23 mouse cellular contexts compared by ENCODE assay signal in the genomic region with DNA sequence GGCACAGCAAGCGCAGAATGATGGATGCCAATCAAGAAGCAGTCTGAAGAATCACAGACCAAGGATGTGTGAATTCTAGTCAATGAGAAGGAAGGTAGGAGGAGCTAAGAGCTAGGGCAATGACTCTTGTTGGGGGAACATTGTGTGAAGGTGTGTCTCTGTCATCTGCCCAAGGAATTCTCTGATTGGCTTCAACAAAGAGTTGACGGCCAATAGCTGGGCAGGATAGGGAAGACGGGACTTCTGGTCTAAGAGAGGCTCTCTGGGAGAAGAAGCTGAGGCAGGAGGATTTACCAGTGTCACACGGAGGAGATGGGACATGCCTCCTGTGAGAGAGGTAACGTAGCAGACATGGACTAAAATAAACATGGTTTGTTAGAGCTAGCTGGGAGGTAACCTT.
A peak's percentile ranks its signal among the peaks of the same experiment; 100 is the strongest.
DNase-seq lines count a peak whose midpoint lies in the region; ATAC-seq and TF ChIP-seq lines count a peak whose summit lies in the region.
"Had no signal": no experiment of that assay in that cellular context is flagged by ENCODE, and none has a peak within 500 bp of the region (broad histone marks: within the 10 kb centered on the region; RNA-seq: fewer than 3 reads in every experiment).

No protein-coding gene starts in this region.

- no peaks in the 10 kb centered on the region for H3K27me3 ChIP-seq in stomach, embryonic 15.5 days (replicated peaks)
- H3K27me3 ChIP-seq in stomach, postnatal 0 days (ENCODE audit: control insufficient read depth, insufficient read depth, low read length), result no peaks in the 10 kb centered on the region
- H3K27me3 ChIP-seq: embryonic facial prominence, embryonic 12.5 days; forebrain, embryonic 13.5 days; forebrain, embryonic 15.5 days; Patski had no signal

- intact Hi-C loops in left cerebral cortex, postnatal 25 days (cut with DNase I), result no loop called here

- peaks cover 17% of the 10 kb centered on the region; the same call in 1 of the 2 replicates for H3K4me1 ChIP-seq in stomach, embryonic 15.5 days
- peaks cover 5% of the 10 kb centered on the region; the same call in 1 of the 2 replicates for H3K4me1 ChIP-seq in stomach, postnatal 0 days (replicated peaks; ENCODE audit: control insufficient read depth, insufficient read depth)
- H3K4me1 ChIP-seq: forebrain, embryonic 15.5 days had no signal

- TF ChIP-seq EP300 in stomach, postnatal 0 days (optimal IDR thresholded peaks at IDR 0.05), result no peak

- H3K9ac ChIP-seq in stomach, embryonic 15.5 days, result no peak overlapping the region
- H3K9ac ChIP-seq in stomach, postnatal 0 days (ENCODE audit: low read length), result no peak overlapping the region
- H3K9ac ChIP-seq: embryonic facial prominence, embryonic 12.5 days; forebrain, embryonic 13.5 days; forebrain, embryonic 15.5 days; forebrain, postnatal 0 days had no signal

- no peak overlapping the region for H3K4me2 ChIP-seq in stomach, embryonic 15.5 days
- no peak overlapping the region for H3K4me2 ChIP-seq in stomach, postnatal 0 days (replicated peaks; ENCODE audit: low read depth)
- H3K4me2 ChIP-seq: embryonic facial prominence, embryonic 12.5 days; forebrain, embryonic 13.5 days; forebrain, embryonic 15.5 days had no signal

- no peak for TF ChIP-seq CTCF in stomach, postnatal 0 days (IDR thresholded peaks at IDR 0.05; ENCODE audit: low read depth)

- ATAC-seq in stomach, embryonic 15.5 days (ENCODE audit: insufficient read depth, low FRiP score, low read depth), result no peak
- ATAC-seq in stomach, postnatal 0 days (ENCODE audit: low FRiP score, low TSS enrichment), result no peak
- ATAC-seq: activated CD4-positive, CD25-positive, alpha-beta regulatory T cell, adult 4 months; forebrain, embryonic 13.5 days; forebrain, embryonic 15.5 days; Patski had no signal

- no peaks in the 10 kb centered on the region for H3K9me3 ChIP-seq in stomach, embryonic 15.5 days
- no peaks in the 10 kb centered on the region for H3K9me3 ChIP-seq in stomach, postnatal 0 days (ENCODE audit: control insufficient read depth, low read length)
- H3K9me3 ChIP-seq: embryonic facial prominence, embryonic 12.5 days had no signal

- no peak overlapping the region for H3K4me3 ChIP-seq in stomach, embryonic 15.5 days (replicated peaks)
- no peak overlapping the region for H3K4me3 ChIP-seq in stomach, postnatal 0 days (ENCODE audit: low read depth, low read length)
- H3K4me3 ChIP-seq: embryonic facial prominence, embryonic 10.5 days; embryonic facial prominence, embryonic 12.5 days; forebrain, embryonic 13.5 days; forebrain, embryonic 15.5 days had no signal

- 67% methylated on average over 5 of the region's 5 CpGs for WGBS in stomach, embryonic 15.5 days
- 77% methylated on average over 5 of the region's 5 CpGs for WGBS in stomach, postnatal 0 days

- H3K27ac ChIP-seq in stomach, embryonic 15.5 days, result peak overlapping the region; percentile 63
- no peak overlapping the region for H3K27ac ChIP-seq in stomach, postnatal 0 days (replicated peaks)
- H3K27ac ChIP-seq: embryonic facial prominence, embryonic 12.5 days; forebrain, embryonic 13.5 days; forebrain, embryonic 15.5 days had no signal

- no peaks in the 10 kb centered on the region for H3K36me3 ChIP-seq in stomach, embryonic 15.5 days
- H3K36me3 ChIP-seq in stomach, postnatal 0 days (ENCODE audit: control insufficient read depth, insufficient read depth, low read length), result no peaks in the 10 kb centered on the region
- H3K36me3 ChIP-seq: embryonic facial prominence, embryonic 10.5 days; embryonic facial prominence, embryonic 12.5 days; forebrain, embryonic 15.5 days; G1E had no signal

- DNase-seq in stomach, postnatal 0 days (ENCODE audit: low spot score), result no peak
- DNase-seq in ES-CJ7 (ENCODE audit: low read depth, low spot score) (peak; percentile 72), R1 (ENCODE audit: low read depth, low spot score) (peak; percentile 81)
- DNase-seq in right cerebral cortex, postnatal 14 days, result no peak
- DNase-seq in retina, embryonic 14.5 days (ENCODE audit: low spot score), result no peak
- DNase-seq in left cerebral cortex, postnatal 25 days (ENCODE audit: low spot score in 2 of 2), result no peak
- DNase-seq: adrenal gland, adult 8-10 months; adrenal gland, postnatal 14 days; adrenal gland, postnatal 36 days; cerebellum, adult 11-12 months; cerebellum, adult 2 months; cerebellum, adult 9-10 months; cerebellum, postnatal 10 days; cerebellum, postnatal 25 days had no signal

Comparison
In these comparisons a context has a peak if more than half of its experiments do, and no peak if none do; other contexts are left out.
1. DNase-seq: peak in ES-CJ7 (single experiment) and R1 (single experiment); none in stomach, postnatal 0 days (single experiment), right cerebral cortex, postnatal 14 days (single experiment), retina, embryonic 14.5 days (single experiment) and left cerebral cortex, postnatal 25 days (0 of 2).